Mouse (Mus musculus) kidney, adult 2 months (tissue): ENCODE data around the gene Mat2a. TPM values are rescaled to one million over a fixed set of nuclear protein-coding genes. Genes with fewer than 3 reads are reported as not detected.
A peak's percentile ranks its signal among the peaks of the same experiment; 100 is the strongest.

Experiments used
- DNase-seq: peaks from one replicate; pipeline ENCODE4 v3.0.0; 2021
- H3K27ac ChIP-seq: fragments of 200-500 bp; 2 replicates; pipeline ENCODE4 v1.5.1; 2012; ENCODE audit warnings: low read depth, low read length, control low read depth, inconsistent platforms; ENCODE audit not compliant: insufficient read depth
- H3K27me3 ChIP-seq: fragments of 200-500 bp; replicated peaks from 2 replicates; pipeline ENCODE4 v1.6.1; 2012; ENCODE audit warnings: mild to moderate bottlenecking, moderate library complexity, low read length, inconsistent platforms; ENCODE audit not compliant: control insufficient read depth, insufficient read depth
- H3K36me3 ChIP-seq: fragments of 200-500 bp; 2 replicates; pipeline ENCODE4 v1.6.1; 2012; ENCODE audit warnings: mild to moderate bottlenecking, moderate library complexity, low read length, inconsistent platforms; ENCODE audit not compliant: control insufficient read depth, insufficient read depth
- H3K4me1 ChIP-seq: fragments of 200-500 bp; 2 replicates; pipeline ENCODE4 v1.6.1; 2011; ENCODE audit warnings: low read length; ENCODE audit not compliant: control insufficient read depth, insufficient read depth
- H3K4me3 ChIP-seq: fragments of 200-500 bp; 2 replicates; pipeline ENCODE4 v1.5.1; 2011; ENCODE audit warnings: mild to moderate bottlenecking, low read depth, low read length, control low read depth; ENCODE audit not compliant: insufficient read depth
- CTCF ChIP-seq: fragments of 200-500 bp; conservative IDR thresholded peaks from 2 replicates; pipeline ENCODE4 v1.5.1; 2011; ENCODE audit warnings: low read depth, mild to moderate bottlenecking, control low read depth, low read length, moderate library complexity, mixed read lengths; ENCODE audit not compliant: insufficient read depth, insufficient read length
- POLR2A ChIP-seq: fragments of 200-500 bp; IDR thresholded peaks from one replicate; pipeline ENCODE4 v1.6.1; 2011; ENCODE audit warnings: low read depth, low read length, control low read depth
- WGBS: fragments of 180-500 bp; shearing (Covaris S2); methylation state at CpG from one replicate; pipeline ENCODE4 v1.1.7; 2018; 5-methylcytosine and 5-hydroxymethylcytosine counted together
- polyA plus RNA-seq: library from polyadenylated mRNA; depleted of rRNA; stranded (reverse); fragments of >200 nt; gene quantifications from 2 replicates; pipeline ENCODE4 v1.2.3, GENCODE M21; 2012; rRNA removed

Gene Mat2a
- polyA plus RNA-seq, 1 experiment, result 168 TPM

GRCm38 (mm10) chr6:72388791-72389329 is 50.5 kb downstream of the Mat2a start:
- peaks cover 3% of the 10 kb centered on the region for H3K36me3 ChIP-seq
- H3K4me3 ChIP-seq, result peak overlapping the region; percentile 26; the same call in 1 of the 2 replicates
- 54% methylated on average over 6 of the region's 6 CpGs for WGBS
- H3K4me1 ChIP-seq, result peaks cover 18% of the 10 kb centered on the region
- TF ChIP-seq CTCF (no peak), POLR2A (no peak)
- DNase-seq, result no peak
- no peaks in the 10 kb centered on the region for H3K27me3 ChIP-seq
- H3K27ac ChIP-seq, result peak overlapping the region; percentile 98

DNA sequence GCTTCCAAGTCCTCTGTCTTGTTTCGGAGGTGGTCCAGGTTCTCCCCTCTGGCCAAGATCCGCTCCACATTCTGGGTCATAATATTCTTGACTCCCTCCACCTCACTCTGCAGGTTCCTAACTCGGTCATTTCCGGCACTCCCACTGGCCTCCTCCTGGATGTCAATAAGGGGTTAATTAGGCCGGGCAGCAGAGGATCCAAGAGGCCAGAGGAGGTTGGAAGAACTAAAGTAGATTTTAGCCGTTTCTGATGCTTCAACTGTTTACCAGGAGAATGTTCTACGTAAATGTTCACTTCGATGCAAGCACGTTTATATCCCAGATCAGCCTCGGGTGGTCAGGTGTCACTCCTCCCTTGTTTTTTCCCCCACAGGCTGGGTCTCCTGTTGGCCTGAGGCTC is 51.1 kb downstream of the Mat2a start:
- H3K27ac ChIP-seq, result peak overlapping the region; percentile 98
- DNase-seq, result no peak
- H3K36me3 ChIP-seq, result peaks cover 3% of the 10 kb centered on the region
- H3K27me3 ChIP-seq, result no peaks in the 10 kb centered on the region
- 53% methylated on average over 10 of the region's 10 CpGs for WGBS
- no peak overlapping the region for H3K4me3 ChIP-seq
- H3K4me1 ChIP-seq, result peaks cover 18% of the 10 kb centered on the region
- TF ChIP-seq CTCF (no peak), POLR2A (no peak)

DNA sequence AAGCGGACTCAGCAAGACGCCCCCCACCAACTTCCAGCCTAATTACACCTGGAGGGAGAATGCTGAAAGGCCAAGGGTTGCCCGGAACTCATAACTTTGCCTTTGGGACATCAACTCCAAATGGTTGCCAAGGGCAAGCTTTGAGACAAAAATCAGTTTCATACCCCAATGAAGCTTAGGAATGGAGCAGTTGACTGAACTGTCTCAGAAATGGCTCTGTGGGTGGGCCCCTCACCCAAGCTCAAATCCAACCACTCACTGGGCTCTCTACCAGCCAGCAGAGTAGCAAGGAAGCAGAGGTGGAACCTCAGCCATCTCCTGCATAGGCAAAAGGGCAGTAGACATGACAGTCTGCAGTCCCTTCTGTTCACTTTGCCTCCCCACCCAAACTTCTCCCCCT is 51.5 kb downstream of the Mat2a start:
- no peak for DNase-seq
- Histone ChIP-seq H3K27me3 (no peaks in the 10 kb centered on the region), H3K36me3 (peaks cover 3% of the 10 kb centered on the region), H3K4me1 (peaks cover 18% of the 10 kb centered on the region), H3K4me3 (no peak overlapping the region), H3K27ac (peak overlapping the region; percentile 31)
- WGBS, result 42% methylated on average over 3 of the region's 3 CpGs
- TF ChIP-seq POLR2A (no peak), CTCF (no peak)

DNA sequence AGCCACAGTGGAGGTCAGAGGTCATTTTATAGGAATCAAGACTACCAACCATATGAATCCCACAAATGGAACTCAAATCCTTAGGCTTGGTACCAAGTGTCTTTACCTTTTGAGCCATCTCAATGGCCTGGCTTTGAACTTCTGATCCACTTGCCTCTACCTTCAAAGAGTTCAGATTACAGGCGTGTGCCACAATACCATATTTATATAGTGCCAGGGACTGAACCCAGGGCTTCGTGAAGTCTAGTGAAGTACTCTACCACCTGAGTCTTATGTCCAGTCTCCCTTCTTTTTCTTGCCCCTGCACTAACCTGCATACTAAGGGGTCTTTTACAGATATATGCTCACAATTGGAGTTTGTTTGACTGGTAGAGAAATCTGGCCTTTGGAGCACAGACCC is 52.8 kb downstream of the Mat2a start:
- no peak for TF ChIP-seq CTCF
- no peak for TF ChIP-seq POLR2A
- peaks cover 24% of the 10 kb centered on the region for H3K4me1 ChIP-seq

GRCm38 (mm10) chr6:72385258-72385657 is 54.1 kb downstream of the Mat2a start:
- Histone ChIP-seq H3K27ac (no peak overlapping the region), H3K4me3 (no peak overlapping the region), H3K27me3 (no peaks in the 10 kb centered on the region), H3K4me1 (peaks cover 24% of the 10 kb centered on the region), H3K36me3 (peaks cover 3% of the 10 kb centered on the region)
- DNase-seq, result no peak
- 84% methylated on average over 4 of the region's 4 CpGs for WGBS
- TF ChIP-seq CTCF (no peak), POLR2A (no peak)

More for the DNA sequence above, 52.8 kb downstream of the Mat2a start:
- no peak for DNase-seq
- Histone ChIP-seq H3K4me3 (no peak overlapping the region), H3K27me3 (no peaks in the 10 kb centered on the region), H3K36me3 (peaks cover 3% of the 10 kb centered on the region), H3K27ac (no peak overlapping the region)
- 96% methylated on average over 2 of the region's 2 CpGs for WGBS

GRCm38 (mm10) chr6:72383952-72384351 is 55.4 kb downstream of the Mat2a start:
- WGBS, result 94% methylated on average over 7 of the region's 7 CpGs
- Histone ChIP-seq H3K27me3 (no peaks in the 10 kb centered on the region), H3K4me1 (peaks cover 22% of the 10 kb centered on the region), H3K4me3 (no peak overlapping the region), H3K27ac (no peak overlapping the region), H3K36me3 (peaks cover 3% of the 10 kb centered on the region)
- no peak for TF ChIP-seq POLR2A
- TF ChIP-seq CTCF, result no peak
- no peak for DNase-seq

DNA sequence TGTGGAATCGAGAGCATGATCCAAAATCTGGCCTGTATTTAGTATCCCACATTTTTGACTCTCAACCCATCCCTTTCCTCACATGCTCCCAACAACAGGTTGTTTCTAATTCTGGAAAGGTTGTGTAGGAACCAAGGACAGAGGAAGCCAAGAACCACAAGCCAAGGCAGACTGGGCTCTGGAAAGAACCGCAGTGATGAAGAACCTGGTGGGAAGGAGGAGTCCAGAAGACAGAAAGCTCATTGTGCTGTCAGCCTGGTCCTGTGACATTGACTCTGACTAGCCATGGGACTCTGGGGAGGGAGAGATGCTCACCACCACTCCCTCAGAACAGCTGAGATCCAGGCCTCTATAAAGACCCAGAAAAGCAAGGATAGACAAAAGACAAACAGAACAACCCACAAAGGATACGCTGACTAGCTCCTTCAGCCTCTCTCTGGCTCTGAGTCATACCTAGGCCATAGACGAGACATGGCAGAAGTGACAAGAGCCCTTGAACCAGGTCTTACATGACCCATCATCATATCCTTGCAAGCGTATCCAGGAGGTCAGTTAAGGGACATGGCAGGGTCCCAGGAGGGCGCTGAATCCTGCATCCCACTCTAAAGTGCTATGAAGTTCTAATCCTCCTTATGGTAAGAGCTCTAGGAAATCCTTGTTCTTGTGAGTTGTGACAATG is 56.1 kb downstream of the Mat2a start:
- DNase-seq, result no peak
- TF ChIP-seq POLR2A (no peak), CTCF (no peak)
- Histone ChIP-seq H3K27me3 (no peaks in the 10 kb centered on the region), H3K27ac (no peak overlapping the region), H3K36me3 (peaks cover 3% of the 10 kb centered on the region), H3K4me1 (peaks cover 15% of the 10 kb centered on the region), H3K4me3 (no peak overlapping the region)
- WGBS, result 90% methylated on average over 6 of the region's 6 CpGs

Other genes with a start within 250 kb of the Mat2a start
- 7.7 and 10.1 TPM in 2 replicates for gene Atoh8, start 204.0 kb downstream of the Mat2a start, polyA plus RNA-seq
- gene Sftpb, start 134.9 kb downstream of the Mat2a start, polyA plus RNA-seq, result not detected in 2 replicates
- gene Usp39, start 94.4 kb downstream of the Mat2a start, polyA plus RNA-seq, result 17.8 and 18.2 TPM in 2 replicates
- gene 0610030E20Rik, start 92.2 kb downstream of the Mat2a start, polyA plus RNA-seq, result 15.1 and 15.2 TPM in 2 replicates
- gene Tmem150a, start 84.1 kb downstream of the Mat2a start, polyA plus RNA-seq, result 171 and 189 TPM in 2 replicates
- 176 and 192 TPM in 2 replicates for gene Rnf181, start 72.6 kb downstream of the Mat2a start, polyA plus RNA-seq
- 48.7 and 60.1 TPM in 2 replicates for gene Vamp5, start 59.1 kb downstream of the Mat2a start, polyA plus RNA-seq
- 368 and 453 TPM in 2 replicates for gene Vamp8, start 48.9 kb downstream of the Mat2a start, polyA plus RNA-seq
- gene Ggcx, start 25.2 kb downstream of the Mat2a start, polyA plus RNA-seq, result 17.9 and 21.9 TPM in 2 replicates
- 0.09 and 0.12 TPM in 2 replicates for gene Sh2d6, start 82.1 kb upstream of the Mat2a start, polyA plus RNA-seq
- 64.3 and 70.9 TPM in 2 replicates for gene Capg, start 104.8 kb upstream of the Mat2a start, polyA plus RNA-seq
- gene Elmod3, start 158.9 kb upstream of the Mat2a start, polyA plus RNA-seq, result 43.0 and 43.4 TPM in 2 replicates
- 237 and 272 TPM in 2 replicates for gene Retsat, start 158.9 kb upstream of the Mat2a start, polyA plus RNA-seq
- gene Tgoln1, start 177.4 kb upstream of the Mat2a start, polyA plus RNA-seq, result 101 and 118 TPM in 2 replicates